Mouse (Mus musculus): ENCODE measurements around the gene Ensa.
"Not testable (repeated sequence)": the region's sequence is repeated elsewhere in the genome, so short reads cannot be mapped to it uniquely, and the experiment has no call there.

Ensa gene

GRCm38 (mm10) chr3:95661945-95662715 is 37.3 kb downstream of the Ensa start:
- peak in 1 of 2 experiments; percentile 87 for DNase-seq (ENCODE audit: inconsistent age in 2 of 2, low spot score in 1 of 2)

DNA sequence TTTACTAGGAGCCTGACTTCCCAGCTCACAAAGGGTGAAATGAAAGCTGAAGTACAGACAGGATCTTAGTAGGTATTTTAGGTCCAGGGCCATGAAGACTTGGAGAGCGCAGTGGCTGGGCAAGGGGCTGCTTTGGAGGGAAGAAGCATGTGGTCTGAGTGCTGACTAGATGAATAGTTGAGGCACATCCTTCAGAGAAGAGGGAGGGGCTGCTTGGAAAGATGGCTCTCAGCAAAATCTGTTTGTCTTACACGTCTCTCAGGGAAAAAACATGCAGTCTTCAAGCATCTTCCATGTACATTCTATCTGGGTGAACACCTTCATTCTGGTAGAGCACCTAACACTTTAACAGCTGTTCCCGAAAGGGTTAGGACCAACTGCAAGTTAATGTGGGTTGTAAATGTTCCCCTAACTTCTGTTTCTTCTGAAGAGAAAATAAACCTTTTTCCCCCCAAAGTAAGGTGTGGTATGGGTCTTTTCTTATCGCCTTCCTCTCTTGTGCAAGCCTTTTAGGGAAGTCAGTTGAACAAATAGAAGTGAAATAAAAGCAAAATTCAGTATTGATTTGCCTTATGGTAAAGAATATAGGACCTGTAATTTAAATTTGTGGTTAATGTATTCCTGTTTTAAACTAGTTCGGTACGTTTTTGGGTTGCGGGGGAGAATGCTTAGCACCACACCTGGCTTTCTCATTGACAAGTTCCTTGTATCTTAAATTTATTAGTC is 38.1 kb downstream of the Ensa start:
- no peak for DNase-seq (ENCODE audit: inconsistent age in 2 of 2, low spot score in 1 of 2)

GRCm38 (mm10) chr3:95663486-95663885 is 38.7 kb downstream of the Ensa start:
- peak in 1 of 2 experiments; percentile 72 for DNase-seq (ENCODE audit: inconsistent age in 2 of 2, low spot score in 1 of 2)

GRCm38 (mm10) chr3:95663969-95664608 is 39.3 kb downstream of the Ensa start:
- DNase-seq (ENCODE audit: inconsistent age in 2 of 2, low spot score in 1 of 2), result peak; percentile 63 to 90

DNA sequence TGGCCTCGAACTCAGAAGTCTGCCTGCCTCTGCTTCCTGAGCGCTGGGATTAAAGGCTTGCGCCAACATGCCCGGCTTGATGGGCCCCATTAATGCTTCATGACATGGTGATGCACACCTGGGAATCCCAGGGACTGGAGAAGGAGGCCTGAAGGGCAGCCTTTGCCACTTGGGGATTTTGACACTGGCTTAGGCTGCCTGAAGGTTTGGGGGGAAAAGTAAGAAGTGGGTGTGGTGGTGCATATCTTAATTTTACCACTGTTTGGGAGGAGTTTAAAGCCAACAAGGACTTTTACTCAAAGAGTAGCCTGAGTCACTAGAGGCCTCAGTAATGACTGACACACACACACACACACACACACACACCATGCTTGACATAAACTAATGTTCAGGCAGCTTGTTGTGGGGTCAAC is 40.2 kb downstream of the Ensa start:
- DNase-seq (ENCODE audit: inconsistent age in 2 of 2, low spot score in 1 of 2), result peak in 1 of 2 experiments; percentile 77

DNA sequence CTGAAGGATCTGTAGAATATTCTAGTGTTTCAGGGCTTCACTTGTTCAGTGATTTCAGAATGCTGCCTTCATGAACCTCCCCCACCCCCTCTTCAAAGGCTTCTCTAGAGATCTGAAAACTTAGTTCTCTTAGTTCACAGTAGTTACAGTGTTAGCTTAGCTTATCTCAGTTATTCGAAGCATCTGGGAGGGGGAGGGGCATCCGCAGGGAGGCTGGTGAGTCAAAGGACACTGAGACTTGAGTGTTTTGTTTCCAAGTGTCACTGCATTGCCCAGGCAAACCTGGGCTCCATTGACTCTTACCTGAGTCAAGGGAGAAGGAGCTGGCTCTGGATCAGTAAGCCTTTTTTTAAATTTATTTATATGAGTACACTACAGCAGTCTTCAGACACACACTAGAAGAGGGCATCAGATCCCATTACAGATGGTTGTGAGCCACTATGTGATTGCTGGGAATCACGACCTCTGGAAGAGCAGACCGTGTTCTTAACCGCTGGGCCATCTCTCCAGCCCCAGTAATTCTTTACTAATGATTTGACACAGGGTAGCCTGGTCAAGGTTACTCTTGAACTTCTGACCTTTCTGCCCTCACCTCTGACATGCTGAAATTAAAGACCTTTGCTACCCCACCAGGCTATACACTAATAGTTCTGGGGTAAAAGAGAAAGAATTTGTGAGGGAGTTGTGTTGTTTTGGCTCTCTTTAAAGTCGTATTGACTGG is 41.5 kb downstream of the Ensa start:
- DNase-seq (ENCODE audit: inconsistent age in 2 of 2, low spot score in 1 of 2), result peak; percentile 84 to 92

DNA sequence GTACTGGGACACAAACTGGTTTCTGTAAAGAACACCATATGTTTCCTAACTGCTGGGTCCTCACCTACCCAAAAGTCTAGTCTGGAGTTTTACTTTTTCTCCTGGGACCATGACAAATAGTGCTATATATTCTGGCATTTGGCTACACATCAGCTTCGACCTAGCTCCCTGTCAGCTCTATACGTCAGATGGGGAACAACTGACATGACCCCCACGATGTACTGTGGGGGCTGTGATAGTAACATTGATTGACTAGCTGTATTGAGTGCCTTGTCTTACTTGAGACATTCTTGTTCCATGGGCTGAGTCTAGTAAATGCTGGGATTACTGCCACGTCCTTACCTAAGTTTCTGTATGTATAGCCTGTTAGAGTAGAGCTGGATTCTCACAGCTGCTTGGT is 42.7 kb downstream of the Ensa start:
- DNase-seq (ENCODE audit: inconsistent age in 2 of 2, low spot score in 1 of 2), result no peak

DNA sequence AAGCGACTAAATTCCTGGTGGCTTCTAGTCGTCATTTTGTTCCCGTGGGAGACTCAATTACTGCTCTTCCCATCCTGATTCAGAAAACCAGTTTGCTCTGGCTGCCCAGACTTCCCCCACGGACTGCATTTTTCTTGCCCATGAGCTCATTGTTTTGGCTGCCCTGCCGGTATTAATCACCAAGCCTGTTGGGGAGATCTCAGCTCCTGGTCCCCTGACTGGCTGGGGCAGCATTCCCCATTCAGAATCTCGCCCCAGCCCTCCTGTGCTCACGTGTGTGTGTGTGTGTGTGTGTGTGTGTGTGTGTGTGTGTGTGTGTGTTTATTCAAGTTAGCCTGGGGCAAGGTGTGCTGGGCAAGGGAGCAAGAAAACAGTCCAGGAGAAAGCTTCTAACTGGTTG is 43.2 kb downstream of the Ensa start:
- peak in 1 of 2 experiments; percentile 84 for DNase-seq (ENCODE audit: inconsistent age in 2 of 2, low spot score in 1 of 2)

- peak in 1 of 2 experiments; percentile 70 for DNase-seq (ENCODE audit: inconsistent age in 2 of 2, low spot score in 1 of 2)
Measured at GRCm38 (mm10) chr3:95668589-95669308, 44.0 kb downstream of the Ensa start.

DNA sequence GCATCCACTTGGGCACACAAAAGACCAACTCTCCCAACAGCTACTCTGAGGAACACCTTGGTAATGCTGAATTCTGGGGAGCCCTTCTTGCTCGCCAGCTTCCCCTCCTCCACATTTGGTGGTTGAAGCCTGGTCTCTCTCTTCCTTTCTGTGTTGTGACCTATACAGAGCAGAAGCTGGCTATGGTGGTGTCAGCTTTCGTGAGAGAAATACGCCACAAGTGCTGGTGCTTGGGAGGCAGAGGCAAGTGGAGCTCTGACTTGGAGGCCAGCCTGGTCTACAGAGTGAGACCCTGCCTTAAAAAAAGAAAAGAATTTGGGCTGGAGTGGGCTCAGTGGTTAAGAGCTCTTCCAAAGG is 44.5 kb downstream of the Ensa start:
- DNase-seq (ENCODE audit: inconsistent age in 2 of 2, low spot score in 1 of 2), result no peak

- not testable (repeated sequence) for DNase-seq (ENCODE audit: inconsistent age in 2 of 2, low spot score in 1 of 2)
Measured at GRCm38 (mm10) chr3:95670419-95670818, 45.6 kb downstream of the Ensa start.

- no peak for DNase-seq (ENCODE audit: inconsistent age in 2 of 2, low spot score in 1 of 2)
Measured at GRCm38 (mm10) chr3:95671201-95671600, 46.4 kb downstream of the Ensa start.

GRCm38 (mm10) chr3:95672461-95672860 is 47.7 kb downstream of the Ensa start:
- DNase-seq (ENCODE audit: inconsistent age in 2 of 2, low spot score in 1 of 2), result no peak

DNA sequence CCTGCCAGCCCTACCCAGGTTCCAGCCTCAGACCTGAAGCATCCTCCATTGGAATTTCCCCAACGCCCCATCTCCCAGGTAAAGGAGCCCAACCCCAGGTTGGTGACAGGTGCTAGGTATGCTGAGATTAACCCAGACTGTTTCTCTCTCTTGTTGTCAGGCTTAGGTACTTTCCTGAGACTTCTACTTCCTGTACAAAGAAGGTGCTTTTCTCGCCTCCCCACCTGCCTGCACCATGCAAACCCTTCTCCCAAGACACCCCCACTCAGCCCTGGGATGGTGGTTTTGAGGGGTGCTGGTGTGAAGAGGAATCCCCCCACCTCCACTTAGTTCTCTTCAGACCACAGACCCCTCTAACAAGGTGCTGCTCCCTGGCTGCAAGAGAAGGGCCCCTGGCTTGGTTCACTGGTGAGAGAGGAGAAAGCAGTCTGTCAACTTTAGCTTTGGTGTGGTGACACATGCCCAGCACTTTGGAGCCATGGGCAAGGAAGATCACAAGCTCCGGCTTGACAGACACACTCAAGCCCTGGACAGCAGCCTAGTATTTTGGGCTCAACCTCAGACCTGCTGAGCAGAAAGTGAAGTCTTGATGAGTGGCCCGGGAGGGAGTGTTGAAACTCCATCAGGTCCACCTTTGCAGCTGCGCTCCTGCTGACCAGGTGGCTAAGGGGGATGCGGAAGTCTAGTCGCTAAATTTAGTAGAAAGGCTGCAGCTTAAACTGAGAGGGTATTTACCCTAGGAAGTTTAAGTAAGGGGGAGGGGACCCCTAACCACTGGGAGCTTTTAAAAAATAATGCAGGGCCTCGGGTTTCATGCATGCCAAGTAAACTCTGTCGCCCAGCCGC is 48.3 kb downstream of the Ensa start:
- DNase-seq (ENCODE audit: inconsistent age in 2 of 2, low spot score in 1 of 2), result peak in 1 of 2 experiments; percentile 75

DNA sequence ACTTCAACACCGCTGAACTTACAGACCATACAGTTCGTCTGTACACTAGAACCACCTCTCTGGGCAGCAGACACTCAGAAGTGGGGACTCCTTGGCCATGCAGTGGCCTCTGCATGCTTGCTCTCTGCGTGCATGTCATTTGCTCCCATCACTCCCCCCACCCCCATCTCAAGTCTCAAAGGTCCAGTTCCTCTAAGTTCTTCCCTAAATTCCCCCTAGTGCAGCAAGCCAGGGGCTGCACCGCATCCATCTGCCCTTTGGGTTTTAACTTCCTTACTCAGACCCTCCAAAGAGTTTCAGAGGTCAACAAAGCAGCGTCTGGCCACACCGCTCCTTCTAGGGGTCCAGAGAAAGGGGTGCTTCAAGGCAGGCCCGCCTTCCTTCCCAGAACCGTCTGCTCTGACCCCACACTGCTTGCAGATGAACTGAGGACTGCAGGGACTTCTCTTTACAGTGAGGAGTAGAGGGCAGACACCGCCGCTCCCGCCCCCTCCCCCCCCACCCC is 49.0 kb downstream of the Ensa start:
- DNase-seq (ENCODE audit: inconsistent age in 2 of 2, low spot score in 1 of 2), result peak; percentile 58 to 83

DNA sequence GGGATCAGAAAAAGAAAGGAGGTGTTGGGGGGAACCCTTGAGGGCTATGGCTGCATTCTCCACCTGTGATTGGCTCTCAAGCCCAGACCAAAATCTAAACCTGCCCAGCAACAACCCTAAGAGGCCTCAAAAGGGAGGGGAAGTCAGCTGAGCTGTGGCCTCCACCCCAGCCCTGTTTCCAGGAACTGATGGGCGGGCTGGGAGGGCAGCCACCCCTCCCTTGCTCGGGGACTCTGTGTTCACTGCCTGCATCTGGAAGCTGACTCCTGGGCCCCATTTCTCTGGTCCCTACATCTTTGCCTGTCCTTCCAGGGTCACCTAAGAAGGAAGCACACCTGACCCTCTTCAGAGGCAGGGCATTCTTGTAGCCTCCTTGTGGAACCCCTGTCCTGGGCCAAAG is 49.4 kb downstream of the Ensa start:
- peak; percentile 84 to 94 for DNase-seq (ENCODE audit: inconsistent age in 2 of 2, low spot score in 1 of 2)

DNA sequence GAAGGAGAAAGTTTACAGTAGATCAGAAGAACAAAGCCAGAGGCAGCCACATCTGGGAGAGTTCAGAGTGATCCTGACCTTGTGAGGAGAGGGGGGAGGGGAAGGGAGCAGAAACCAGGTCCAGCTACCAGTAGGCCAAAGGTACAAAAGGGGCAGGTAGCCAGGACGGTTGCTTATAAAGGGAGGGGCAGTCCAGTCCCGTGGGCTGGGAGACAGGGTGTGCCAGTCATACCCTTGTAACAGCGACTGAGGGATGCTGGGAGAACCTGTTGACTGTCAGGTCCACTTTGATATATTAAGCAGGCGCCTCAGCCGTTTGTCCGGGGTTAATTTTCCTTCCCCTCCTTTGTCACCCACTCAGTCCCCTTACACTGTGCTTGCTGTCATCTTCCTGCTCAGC is 50.0 kb downstream of the Ensa start:
- DNase-seq (ENCODE audit: inconsistent age in 2 of 2, low spot score in 1 of 2), result peak in 1 of 2 experiments; percentile 51

DNA sequence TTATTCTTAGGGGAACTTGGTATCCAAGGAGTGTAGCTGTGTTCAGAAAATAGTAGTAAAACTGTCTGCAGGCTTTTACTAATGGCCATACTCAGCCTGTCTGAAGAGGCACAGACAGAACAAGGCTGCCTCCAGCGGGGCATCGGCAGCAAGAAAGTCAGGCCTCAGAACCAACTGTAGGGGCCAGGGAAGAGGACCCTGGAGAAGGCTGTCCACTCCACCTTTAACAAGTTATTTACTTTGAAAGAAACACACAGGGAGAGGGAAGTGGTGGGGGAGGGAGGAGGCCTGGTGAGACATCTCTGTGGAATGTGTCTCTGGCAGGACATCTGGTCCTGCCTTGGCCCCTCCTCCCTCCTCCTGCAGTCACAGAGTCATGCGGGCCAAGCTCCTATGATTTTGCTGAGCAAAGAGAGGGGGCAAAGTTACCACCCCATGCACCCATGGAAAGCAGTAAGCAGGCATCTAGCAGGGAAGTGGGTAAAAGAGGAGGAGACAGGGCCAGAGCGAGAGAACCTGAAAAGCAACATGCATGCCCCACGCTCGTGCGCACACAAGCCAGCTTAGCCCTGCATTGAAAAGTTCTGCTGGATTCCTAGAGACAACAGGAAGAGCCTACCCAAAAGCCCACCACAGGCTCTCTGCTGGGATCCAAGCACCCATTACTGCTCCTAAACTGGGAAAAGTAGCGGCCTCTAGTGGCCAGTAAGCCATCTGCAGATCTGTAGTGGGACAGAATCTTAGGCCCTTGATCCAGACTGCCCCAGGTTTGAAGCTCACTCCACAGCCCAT is 50.7 kb downstream of the Ensa start:
- peak; percentile 88 to 95 for DNase-seq (ENCODE audit: inconsistent age in 2 of 2, low spot score in 1 of 2)

Measured in adrenal gland, adult (tissue).